In genomic region chrX:168672425-168672824, GRCm38 (mm10) we compare ENCODE assay signal across 8 mouse cellular contexts. TPM values are rescaled to one million over a fixed set of nuclear protein-coding genes. Genes with fewer than 3 reads are reported as not detected.
DNase-seq lines count a peak whose midpoint lies in the region; ATAC-seq and TF ChIP-seq lines count a peak whose summit lies in the region.

No protein-coding gene starts in this region.

- H3K4me2 ChIP-seq in embryonic facial prominence, embryonic 14.5 days (ENCODE audit: low read depth, low read length): peak overlapping the region; percentile 69
- peak overlapping the region; percentile 66 for H3K4me2 ChIP-seq in stomach, embryonic 14.5 days (replicated peaks; ENCODE audit: low read depth, low read length)

- peak overlapping the region; percentile 74 for H3K9ac ChIP-seq in embryonic facial prominence, embryonic 14.5 days (ENCODE audit: low read depth, low read length)
- peak overlapping the region; percentile 99 for H3K9ac ChIP-seq in liver, adult 2 months (ENCODE audit: low read depth, low read length)
- no peak overlapping the region; the same call in 1 of the 2 replicates for H3K9ac ChIP-seq in stomach, embryonic 14.5 days (replicated peaks; ENCODE audit: low read depth, low read length)

- no peak for TF ChIP-seq POLR2A in liver, adult 2 months (IDR thresholded peaks at IDR 0.05; ENCODE audit: extremely low read depth, insufficient read depth, low read length)

- peak; percentile 79 for ATAC-seq in embryonic facial prominence, embryonic 14.5 days (ENCODE audit: low read depth)
- peak; percentile 91 for ATAC-seq in monocyte, adult 5-6 weeks (replicated peaks; ENCODE audit: insufficient number of reproducible peaks, low FRiP score, low TSS enrichment, poor library complexity, severe bottlenecking)
- ATAC-seq in stomach, embryonic 14.5 days (ENCODE audit: insufficient number of reproducible peaks, insufficient read depth, low FRiP score, low read depth): peak; percentile 85

- no peak for TF ChIP-seq CTCF in liver, adult 2 months (IDR thresholded peaks at IDR 0.05; ENCODE audit: low read depth, low read length)

- 0 out of 2 replicates have a peak, but pooled peaks cover 12% of the 10 kb centered on the region for H3K36me3 ChIP-seq in embryonic facial prominence, embryonic 14.5 days (ENCODE audit: control insufficient read depth, insufficient read depth, low read length)
- H3K36me3 ChIP-seq in liver, adult 2 months (ENCODE audit: control insufficient read depth, insufficient read depth, low read length): peaks cover 16% of the 10 kb centered on the region; the same call in 1 of the 2 replicates
- peaks cover 3% of the 10 kb centered on the region; the same call in 1 of the 2 replicates for H3K36me3 ChIP-seq in stomach, embryonic 14.5 days (ENCODE audit: control insufficient read depth, insufficient read depth, low read length)

- peak overlapping the region; percentile 91; the same call in 1 of the 2 replicates for H3K27ac ChIP-seq in embryonic facial prominence, embryonic 14.5 days (replicated peaks; ENCODE audit: low read depth, low read length)
- peak overlapping the region; percentile 100; the same call in 1 of the 2 replicates for H3K27ac ChIP-seq in liver, adult 2 months (replicated peaks; ENCODE audit: insufficient read depth, low read depth, low read length)
- H3K27ac ChIP-seq in stomach, embryonic 14.5 days (ENCODE audit: low read length): no peak overlapping the region; the same call in 1 of the 2 replicates

- DNase-seq in B cell, adult 2 months: peak; percentile 63 to 70
- peak; percentile 59 to 69 for DNase-seq in adrenal gland, postnatal 36 days
- peak; percentile 94 for DNase-seq in embryonic facial prominence, embryonic 14.5 days (ENCODE audit: low spot score)
- DNase-seq in heart, adult 9 months (ENCODE audit: low spot score in 2 of 2): peak; percentile 80 to 88
- DNase-seq in kidney, adult 9 months: peak; percentile 87
- DNase-seq in liver, adult 2 months (ENCODE audit: extremely low read depth, low read depth, low spot score): peak; percentile 88

- H3K4me1 ChIP-seq in embryonic facial prominence, embryonic 14.5 days (ENCODE audit: control insufficient read depth, insufficient read depth, low read length): no peaks in the 10 kb centered on the region
- peaks cover 3% of the 10 kb centered on the region for H3K4me1 ChIP-seq in liver, adult 2 months (ENCODE audit: control insufficient read depth, insufficient read depth, low read length)
- no peaks in the 10 kb centered on the region for H3K4me1 ChIP-seq in stomach, embryonic 14.5 days (ENCODE audit: control insufficient read depth, insufficient read depth, low read length)

- no peaks in the 10 kb centered on the region for H3K79me2 ChIP-seq in liver, adult 2 months (ENCODE audit: control insufficient read depth, insufficient read depth, low read length)

- H3K27me3 ChIP-seq in embryonic facial prominence, embryonic 14.5 days (replicated peaks; ENCODE audit: control insufficient read depth, insufficient read depth, low read length): no peaks in the 10 kb centered on the region
- no peaks in the 10 kb centered on the region for H3K27me3 ChIP-seq in liver, adult 2 months (ENCODE audit: control insufficient read depth, insufficient read depth, low read length)
- no peaks in the 10 kb centered on the region for H3K27me3 ChIP-seq in stomach, embryonic 14.5 days (ENCODE audit: control insufficient read depth, insufficient read depth, low read length)

- 17% methylated on average over 9 of the region's 9 CpGs for WGBS in embryonic facial prominence, embryonic 14.5 days
- under 1% methylated on average over 9 of the region's 9 CpGs for WGBS in liver, adult 2 months
- 21% methylated on average over 9 of the region's 9 CpGs for WGBS in stomach, embryonic 14.5 days

- H3K4me3 ChIP-seq in embryonic facial prominence, embryonic 14.5 days (ENCODE audit: low read depth, low read length): peak overlapping the region; percentile 55
- peak overlapping the region; percentile 100 for H3K4me3 ChIP-seq in liver, adult 2 months (ENCODE audit: insufficient read depth, low read depth, low read length)
- peak overlapping the region; percentile 50 for H3K4me3 ChIP-seq in stomach, embryonic 14.5 days (ENCODE audit: low read depth, low read length)

- no peaks in the 10 kb centered on the region for H3K9me3 ChIP-seq in embryonic facial prominence, embryonic 14.5 days (ENCODE audit: control insufficient read depth, low read length)
- no peaks in the 10 kb centered on the region for H3K9me3 ChIP-seq in stomach, embryonic 14.5 days (ENCODE audit: control insufficient read depth, low read depth, low read length)

RNA-seq across cellular contexts. Expression of gene Msl3, which starts 1.3 kb away (rescaled TPM):
- total RNA-seq in adrenal gland, postnatal 36 days (2021): 10 to 100 TPM; 46.7 to 58.6 TPM
- 38.7 and 42.8 TPM in 2 replicates for polyA plus RNA-seq in embryonic facial prominence, embryonic 14.5 days (2014; fragmentation: Nextera tagmentation; extraction: Ambion mirVana)
- total RNA-seq in liver, adult 2 months (2014; rRNA removed): 23.0 and 25.9 TPM in 2 replicates
- 8.5 and 11.4 TPM in 2 replicates for polyA plus RNA-seq in liver, adult 2 months (2012; rRNA removed)
- total RNA-seq in monocyte, adult 5-6 weeks (2017): 33.6 to 63.7 TPM (median 41.4 TPM) in 3 replicates
- polyA plus RNA-seq in stomach, embryonic 14.5 days (2014; fragmentation: Nextera tagmentation; extraction: Ambion mirVana): 37.9 and 39.5 TPM in 2 replicates

Comparison
In these comparisons a context has a peak if more than half of its experiments do, and no peak if none do; other contexts are left out.
1. H3K4me3 ChIP-seq: peak in every context shown above with its lines; median percentile 100 in liver, adult 2 months; 55 in embryonic facial prominence, embryonic 14.5 days; 50 in stomach, embryonic 14.5 days.